8 mouse cellular contexts compared by ENCODE assay signal in the genomic region with DNA sequence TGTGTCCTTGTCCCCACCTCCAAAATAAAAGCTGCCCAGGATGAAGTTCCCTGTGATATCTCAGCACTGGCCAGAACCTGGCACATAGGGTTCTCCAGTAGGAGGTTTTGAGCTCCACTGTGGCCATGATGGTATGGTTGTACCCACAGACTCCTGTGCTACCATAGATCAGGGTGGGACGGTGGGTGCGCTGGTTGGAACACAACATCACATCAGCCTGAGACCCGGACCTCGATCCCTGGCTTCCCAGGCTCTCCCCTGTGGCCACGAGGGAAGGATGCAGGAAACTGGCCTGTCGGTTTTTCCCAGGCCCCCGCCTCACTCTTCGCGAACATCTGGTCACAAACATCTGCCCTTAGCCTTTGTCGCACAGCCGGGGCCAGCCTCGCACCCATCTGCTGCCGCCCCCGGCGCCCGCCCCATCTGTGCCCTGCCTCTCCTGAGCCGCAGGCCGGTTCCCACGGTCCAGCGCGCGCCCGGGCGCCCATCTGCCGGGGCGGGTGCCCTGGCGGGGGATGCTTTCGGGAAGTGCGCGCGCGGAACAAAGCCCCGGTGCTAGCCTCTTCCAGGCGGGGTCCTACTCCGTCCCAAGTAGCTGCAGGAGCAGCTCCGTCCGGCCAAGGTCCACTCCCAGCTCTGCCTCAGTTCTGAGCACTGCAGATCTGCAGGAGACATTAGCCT. TPM values are rescaled to one million over a fixed set of nuclear protein-coding genes. Genes with fewer than 3 reads are reported as not detected.
DNase-seq lines count a peak whose midpoint lies in the region; ATAC-seq and TF ChIP-seq lines count a peak whose summit lies in the region.

No protein-coding gene starts in this region.

- DNase-seq in adrenal gland, postnatal 36 days = peak; percentile 57 to 70
- peak; percentile 74 to 81 for DNase-seq in heart, adult 9 months (ENCODE audit: low spot score in 2 of 2)
- DNase-seq in kidney, postnatal 0 days (ENCODE audit: low spot score) = peak; percentile 54
- peak; percentile 75 for DNase-seq in lung, postnatal 36 days
- DNase-seq in thymus, postnatal 4 days = peak; percentile 58
- no peak for DNase-seq in cerebellum, adult 11 months
- no peak for DNase-seq in urinary bladder, postnatal 4 days (ENCODE audit: low spot score in 2 of 2)

- H3K27me3 ChIP-seq in E14TG2a.4 (ENCODE audit: insufficient read depth, low read length) = peaks cover 9% of the 10 kb centered on the region
- H3K27me3 ChIP-seq in kidney, postnatal 0 days (ENCODE audit: insufficient read depth, low read length) = no peaks in the 10 kb centered on the region

- H3K9ac ChIP-seq in kidney, postnatal 0 days (ENCODE audit: low read depth, low read length) = peak overlapping the region; percentile 56

- peak overlapping the region; percentile 78 for H3K4me3 ChIP-seq in E14TG2a.4 (replicated peaks; ENCODE audit: low read length)
- H3K4me3 ChIP-seq in kidney, postnatal 0 days (replicated peaks; ENCODE audit: low read depth, low read length) = peak overlapping the region; percentile 29

- WGBS in kidney, postnatal 0 days = 4% methylated on average over 37 of the region's 37 CpGs

- H3K27ac ChIP-seq in kidney, postnatal 0 days = peak overlapping the region; percentile 27; the same call in 1 of the 2 replicates

- TF ChIP-seq CTCF in E14TG2a.4 (conservative IDR thresholded peaks at IDR 0.05; ENCODE audit: low read length) = no peak
- peak; percentile 2; the same call in 1 of the 2 replicates for TF ChIP-seq CTCF in kidney, postnatal 0 days (IDR thresholded peaks at IDR 0.05; ENCODE audit: low read depth)

- peaks cover 80% of the 10 kb centered on the region for H3K4me1 ChIP-seq in E14TG2a.4 (replicated peaks; ENCODE audit: low read depth, low read length)
- H3K4me1 ChIP-seq in kidney, postnatal 0 days (replicated peaks; ENCODE audit: insufficient read depth, low read length) = peaks cover 25% of the 10 kb centered on the region

- peak overlapping the region; percentile 64 for H3K4me2 ChIP-seq in kidney, postnatal 0 days (ENCODE audit: low read length)

- peak; percentile 44; the same call in 1 of the 2 replicates for ATAC-seq in kidney, postnatal 0 days (replicated peaks; ENCODE audit: low FRiP score, low read depth)

- H3K9me3 ChIP-seq in E14TG2a.4 (ENCODE audit: low read length) = no peaks in the 10 kb centered on the region
- no peaks in the 10 kb centered on the region for H3K9me3 ChIP-seq in kidney, postnatal 0 days (replicated peaks; ENCODE audit: low read length)

- no peaks in the 10 kb centered on the region for H3K36me3 ChIP-seq in E14TG2a.4 (ENCODE audit: insufficient read depth, low read length)
- no peaks in the 10 kb centered on the region for H3K36me3 ChIP-seq in kidney, postnatal 0 days (ENCODE audit: insufficient read depth, low read length)

RNA-seq across cellular contexts. Expression of gene Id1, which starts 12.3 kb away (rescaled TPM):
- 100 to 1,000 TPM in 1 of 2 experiments, 10 to 100 TPM in 1; 68.4 to 105 TPM for total RNA-seq in adrenal gland, postnatal 36 days (2021)
- polyA plus RNA-seq in kidney, postnatal 0 days (2015; fragmentation: Nextera tagmentation; extraction: Ambion mirVana) = 170 and 194 TPM in 2 replicates

RNA-seq across cellular contexts. Expression of gene Cox4i2, which starts 30.2 kb away (rescaled TPM):
- 1 to 10 TPM; 3.0 to 4.0 TPM for total RNA-seq in adrenal gland, postnatal 36 days (2021)
- polyA plus RNA-seq in kidney, postnatal 0 days (2015; fragmentation: Nextera tagmentation; extraction: Ambion mirVana) = 15.8 and 16.3 TPM in 2 replicates

RNA-seq across cellular contexts. Expression of gene Mcts2, which starts 37.0 kb away (rescaled TPM):
- total RNA-seq in adrenal gland, postnatal 36 days (2021) = 10 to 100 TPM; 27.2 to 31.7 TPM
- polyA plus RNA-seq in kidney, postnatal 0 days (2015; fragmentation: Nextera tagmentation; extraction: Ambion mirVana) = 33.9 and 36.6 TPM in 2 replicates

RNA-seq across cellular contexts. Expression of gene H13, which starts 54.5 kb away (rescaled TPM):
- total RNA-seq in adrenal gland, postnatal 36 days (2021) = 100 to 1,000 TPM; 169 to 173 TPM
- 160 and 162 TPM in 2 replicates for polyA plus RNA-seq in kidney, postnatal 0 days (2015; fragmentation: Nextera tagmentation; extraction: Ambion mirVana)

Comparison
In these comparisons a context has a peak if more than half of its experiments do, and no peak if none do; other contexts are left out.
1. DNase-seq: peak in adrenal gland, postnatal 36 days (2 of 2), heart, adult 9 months (2 of 2), kidney, postnatal 0 days (single experiment), lung, postnatal 36 days (single experiment) and thymus, postnatal 4 days (single experiment); none in cerebellum, adult 11 months (single experiment) and urinary bladder, postnatal 4 days (0 of 2).